Mouse (Mus musculus): Measurements from ENCODE around the gene Eps8. TPM values are rescaled to one million over a fixed set of nuclear protein-coding genes. Genes with fewer than 3 reads are reported as not detected.
A peak's percentile ranks its signal among the peaks of the same experiment; 100 is the strongest.

Eps8 gene
- polyA plus RNA-seq, 1 experiment from 2014 or later = 209 TPM

DNA sequence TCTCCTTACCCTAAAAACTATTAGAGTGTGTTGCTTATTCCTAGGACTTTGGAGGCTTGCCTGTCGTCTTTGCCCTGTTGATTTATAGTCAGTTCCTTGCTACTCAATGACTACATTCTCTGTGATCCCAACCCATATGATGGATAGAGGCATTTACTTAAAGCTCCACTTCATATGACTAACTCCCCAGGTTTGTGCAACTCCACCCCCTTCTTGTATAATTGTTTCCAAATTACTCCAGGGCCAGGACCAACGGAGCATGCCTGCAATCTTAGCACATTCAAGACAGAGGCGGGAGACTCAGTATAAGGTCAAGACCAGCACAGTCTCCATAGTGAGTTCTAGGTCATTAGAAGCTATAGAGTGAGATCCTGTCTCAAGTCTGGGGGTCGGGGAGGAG, 69.4 kb downstream of the Eps8 start:
- no peak overlapping the region for H3K4me2 ChIP-seq (replicated peaks; ENCODE audit: low read depth)
- TF ChIP-seq CTCF (IDR thresholded peaks at IDR 0.05; ENCODE audit: low read depth) = no peak
- H3K27me3 ChIP-seq (replicated peaks; ENCODE audit: control insufficient read depth, insufficient read depth, low read length) = no peaks in the 10 kb centered on the region
- H3K4me3 ChIP-seq (ENCODE audit: low read depth, low read length) = no peak overlapping the region
- WGBS = 82% methylated on average over 4 of the region's 4 CpGs
- no peaks in the 10 kb centered on the region for H3K36me3 ChIP-seq (ENCODE audit: control insufficient read depth, insufficient read depth)
- H3K9ac ChIP-seq (ENCODE audit: low read depth, low read length) = no peak overlapping the region
- no peaks in the 10 kb centered on the region for H3K9me3 ChIP-seq (ENCODE audit: control insufficient read depth)
- H3K27ac ChIP-seq (ENCODE audit: low read depth, low read length) = no peak overlapping the region
- ATAC-seq = no peak
- H3K4me1 ChIP-seq (replicated peaks; ENCODE audit: control insufficient read depth, insufficient read depth, low read length) = no peaks in the 10 kb centered on the region

DNA sequence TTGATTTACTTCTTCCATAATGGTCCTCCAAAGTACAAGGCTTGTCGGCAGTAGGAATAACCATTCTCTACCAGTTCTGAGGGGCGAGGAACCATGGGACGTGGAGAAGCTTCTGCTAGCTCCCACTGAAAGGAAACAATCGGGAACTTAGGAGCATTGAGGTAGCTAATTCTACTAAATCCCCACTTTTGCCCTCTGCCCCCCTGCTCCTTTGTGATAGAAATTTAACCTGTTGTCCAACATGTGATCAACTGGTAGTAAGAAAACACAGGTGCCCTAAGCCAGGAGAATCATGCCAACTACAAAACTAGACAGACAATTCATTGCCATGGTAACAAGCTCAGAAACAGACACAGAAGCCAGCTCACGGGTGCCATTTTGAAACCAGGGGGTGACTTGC, 71.6 kb downstream of the Eps8 start:
- H3K36me3 ChIP-seq (ENCODE audit: control insufficient read depth, insufficient read depth) = no peaks in the 10 kb centered on the region
- no peak overlapping the region for H3K27ac ChIP-seq (ENCODE audit: low read depth, low read length)
- no peak for ATAC-seq
- H3K9me3 ChIP-seq (ENCODE audit: control insufficient read depth) = no peaks in the 10 kb centered on the region
- WGBS = 94% methylated on average over 5 of the region's 5 CpGs
- no peak overlapping the region for H3K9ac ChIP-seq (ENCODE audit: low read depth, low read length)
- no peak for TF ChIP-seq CTCF (IDR thresholded peaks at IDR 0.05; ENCODE audit: low read depth)
- H3K4me2 ChIP-seq (replicated peaks; ENCODE audit: low read depth) = no peak overlapping the region
- H3K4me3 ChIP-seq (ENCODE audit: low read depth, low read length) = no peak overlapping the region
- H3K27me3 ChIP-seq (replicated peaks; ENCODE audit: control insufficient read depth, insufficient read depth, low read length) = no peaks in the 10 kb centered on the region
- no peaks in the 10 kb centered on the region for H3K4me1 ChIP-seq (replicated peaks; ENCODE audit: control insufficient read depth, insufficient read depth, low read length)

DNA sequence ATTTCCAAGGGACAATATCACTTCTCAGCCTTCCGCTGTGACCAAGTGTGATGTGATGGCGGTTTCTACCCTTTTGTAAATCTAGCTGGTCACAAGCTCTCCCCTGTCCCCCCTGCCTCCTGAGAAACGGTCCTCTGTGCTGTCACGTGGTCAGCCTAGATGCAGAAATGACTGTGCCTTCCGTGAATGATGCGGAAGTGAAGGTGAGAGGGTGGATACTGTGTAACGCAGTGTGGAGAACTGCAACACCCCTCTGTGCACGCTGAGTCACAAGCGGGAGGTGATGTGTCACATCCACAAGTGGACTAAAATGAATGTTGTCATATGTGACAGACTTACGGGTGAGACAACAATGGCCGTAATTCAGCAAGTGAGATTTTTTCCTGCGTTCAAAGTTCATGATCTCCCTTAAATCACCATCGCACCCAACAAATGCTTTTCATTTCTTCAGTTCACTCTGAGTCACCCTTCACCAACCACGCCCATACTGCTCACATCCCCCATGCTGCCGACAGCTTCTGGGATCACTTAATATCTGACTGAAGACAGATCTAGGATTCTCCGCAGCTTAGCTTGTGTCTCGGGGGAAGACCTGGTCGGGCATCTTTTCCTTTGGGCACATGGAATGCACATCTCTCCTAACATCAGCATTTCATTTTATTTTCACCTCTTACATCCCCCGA, 72.3 kb downstream of the Eps8 start:
- H3K36me3 ChIP-seq (ENCODE audit: control insufficient read depth, insufficient read depth) = no peaks in the 10 kb centered on the region
- peak; percentile 53; the same call in 1 of the 2 replicates for ATAC-seq
- WGBS = 74% methylated on average over 19 of the region's 19 CpGs

DNA sequence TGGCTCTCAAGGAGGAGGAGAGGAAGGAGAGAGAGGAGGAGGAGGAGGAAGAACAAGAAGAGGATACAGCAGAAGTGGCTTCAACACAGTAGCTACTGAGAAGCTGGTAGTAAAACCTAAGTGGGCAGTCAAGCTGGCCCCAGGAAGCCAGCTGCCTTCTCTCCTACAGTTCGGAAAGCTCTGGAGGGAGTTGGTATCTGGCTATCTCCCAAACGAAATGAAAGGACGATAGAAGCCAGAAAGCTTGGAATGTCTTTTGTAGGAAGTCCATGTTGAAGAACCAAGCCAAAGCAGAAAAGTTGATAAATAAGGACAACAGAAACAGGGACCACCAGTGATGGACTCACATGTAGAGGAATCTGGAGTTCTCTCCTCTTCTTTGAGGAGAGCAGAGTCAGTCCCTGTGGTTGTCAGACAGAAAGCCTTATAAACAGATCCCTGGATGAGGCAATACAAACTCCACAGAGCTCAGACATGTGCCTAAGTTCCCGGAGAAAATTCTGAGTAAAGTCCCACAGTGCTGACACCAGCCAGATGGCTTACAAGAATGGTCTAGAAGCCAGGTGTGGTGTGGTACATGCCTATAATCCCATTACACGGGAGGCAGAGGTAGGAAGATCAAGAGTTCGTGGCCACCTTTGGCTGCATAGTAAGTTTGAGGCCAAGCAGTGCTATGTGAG, 73.2 kb downstream of the Eps8 start:
- no peak overlapping the region for H3K9ac ChIP-seq (ENCODE audit: low read depth, low read length)
- no peaks in the 10 kb centered on the region for H3K36me3 ChIP-seq (ENCODE audit: control insufficient read depth, insufficient read depth)
- no peaks in the 10 kb centered on the region for H3K27me3 ChIP-seq (replicated peaks; ENCODE audit: control insufficient read depth, insufficient read depth, low read length)
- H3K9me3 ChIP-seq (ENCODE audit: control insufficient read depth) = no peaks in the 10 kb centered on the region
- WGBS = 85% methylated on average over 6 of the region's 6 CpGs
- H3K27ac ChIP-seq (ENCODE audit: low read depth, low read length) = no peak overlapping the region
- H3K4me1 ChIP-seq (replicated peaks; ENCODE audit: control insufficient read depth, insufficient read depth, low read length) = no peaks in the 10 kb centered on the region
- TF ChIP-seq CTCF (IDR thresholded peaks at IDR 0.05; ENCODE audit: low read depth) = no peak
- no peak for ATAC-seq
- H3K4me3 ChIP-seq (ENCODE audit: low read depth, low read length) = no peak overlapping the region
- H3K4me2 ChIP-seq (replicated peaks; ENCODE audit: low read depth) = no peak overlapping the region

More for the DNA sequence above, 72.3 kb downstream of the Eps8 start:
- TF ChIP-seq CTCF (IDR thresholded peaks at IDR 0.05; ENCODE audit: low read depth) = no peak
- Histone ChIP-seq H3K9ac (ENCODE audit: low read depth, low read length) (no peak overlapping the region), H3K4me1 (replicated peaks; ENCODE audit: control insufficient read depth, insufficient read depth, low read length) (no peaks in the 10 kb centered on the region), H3K4me3 (ENCODE audit: low read depth, low read length) (no peak overlapping the region), H3K9me3 (ENCODE audit: control insufficient read depth) (no peaks in the 10 kb centered on the region), H3K27me3 (replicated peaks; ENCODE audit: control insufficient read depth, insufficient read depth, low read length) (no peaks in the 10 kb centered on the region), H3K4me2 (replicated peaks; ENCODE audit: low read depth) (no peak overlapping the region), H3K27ac (ENCODE audit: low read depth, low read length) (no peak overlapping the region)

DNA sequence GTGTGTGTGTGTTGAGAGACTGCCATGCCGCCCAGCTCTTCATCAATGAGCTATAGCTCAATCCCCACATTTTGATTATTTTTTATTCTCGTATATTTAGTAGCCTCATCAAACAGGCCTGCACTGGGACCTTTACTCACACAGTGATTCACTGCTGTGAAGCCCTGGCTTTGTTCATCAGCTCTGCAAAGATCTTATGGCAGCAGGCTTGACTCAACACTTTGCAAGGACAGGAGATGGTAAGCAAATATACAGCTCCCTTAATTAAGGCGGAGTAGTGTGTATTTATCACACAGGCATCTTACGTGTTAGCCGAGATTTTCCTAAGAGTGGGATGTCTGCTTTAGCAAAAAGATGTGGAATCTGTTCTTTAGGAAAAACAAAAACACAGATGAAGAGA, 74.2 kb downstream of the Eps8 start:
- 80% methylated on average over 5 of the region's 5 CpGs for WGBS
- no peaks in the 10 kb centered on the region for H3K9me3 ChIP-seq (ENCODE audit: control insufficient read depth)
- H3K4me2 ChIP-seq (replicated peaks; ENCODE audit: low read depth) = no peak overlapping the region
- no peak overlapping the region for H3K4me3 ChIP-seq (ENCODE audit: low read depth, low read length)
- H3K36me3 ChIP-seq (ENCODE audit: control insufficient read depth, insufficient read depth) = no peaks in the 10 kb centered on the region
- no peaks in the 10 kb centered on the region for H3K27me3 ChIP-seq (replicated peaks; ENCODE audit: control insufficient read depth, insufficient read depth, low read length)
- no peak for ATAC-seq
- no peaks in the 10 kb centered on the region for H3K4me1 ChIP-seq (replicated peaks; ENCODE audit: control insufficient read depth, insufficient read depth, low read length)
- H3K27ac ChIP-seq (ENCODE audit: low read depth, low read length) = no peak overlapping the region
- no peak for TF ChIP-seq CTCF (IDR thresholded peaks at IDR 0.05; ENCODE audit: low read depth)
- no peak overlapping the region for H3K9ac ChIP-seq (ENCODE audit: low read depth, low read length)

DNA sequence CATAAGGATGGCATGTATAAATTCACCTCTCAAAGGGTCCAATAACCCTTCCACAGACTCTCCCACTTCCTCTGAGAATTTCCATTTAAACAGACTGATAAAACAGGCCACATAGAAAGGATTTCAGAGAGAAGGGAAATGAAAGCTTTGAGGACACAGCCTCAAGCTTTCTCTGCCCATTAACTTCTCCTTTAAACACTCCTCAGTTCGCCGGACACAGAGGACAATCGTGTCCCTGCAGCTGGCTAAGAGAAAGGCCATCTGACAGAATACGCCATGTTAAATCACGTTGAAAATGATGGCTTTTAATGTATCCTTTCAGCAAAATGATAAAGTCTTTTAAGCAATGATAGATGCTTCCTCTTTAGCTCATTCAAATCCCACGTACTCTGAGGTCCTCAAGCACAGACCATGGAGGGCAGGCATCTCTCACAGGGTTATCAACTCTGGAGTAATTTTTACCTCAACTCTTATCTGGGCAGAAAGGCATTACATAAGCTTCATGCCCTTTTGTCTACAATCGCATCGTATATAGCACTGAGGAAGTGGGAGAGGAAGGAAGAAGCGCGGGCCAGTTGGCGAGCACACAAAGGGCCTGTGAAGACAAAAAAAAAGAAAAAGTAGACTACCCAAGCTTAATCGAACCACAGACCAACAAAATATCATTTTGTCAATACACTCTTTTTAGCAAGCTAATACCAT, 77.9 kb downstream of the Eps8 start:
- no peak overlapping the region for H3K9ac ChIP-seq (ENCODE audit: low read depth, low read length)
- ATAC-seq = no peak
- no peaks in the 10 kb centered on the region for H3K27me3 ChIP-seq (replicated peaks; ENCODE audit: control insufficient read depth, insufficient read depth, low read length)
- no peaks in the 10 kb centered on the region for H3K36me3 ChIP-seq (ENCODE audit: control insufficient read depth, insufficient read depth)
- no peak overlapping the region for H3K4me3 ChIP-seq (ENCODE audit: low read depth, low read length)
- WGBS = 56% methylated on average over 12 of the region's 12 CpGs
- no peak overlapping the region for H3K27ac ChIP-seq (ENCODE audit: low read depth, low read length)
- H3K4me2 ChIP-seq (replicated peaks; ENCODE audit: low read depth) = no peak overlapping the region
- TF ChIP-seq CTCF (IDR thresholded peaks at IDR 0.05; ENCODE audit: low read depth) = no peak
- H3K4me1 ChIP-seq (replicated peaks; ENCODE audit: control insufficient read depth, insufficient read depth, low read length) = 0 out of 2 replicates have a peak, but pooled peaks cover 4% of the 10 kb centered on the region
- no peaks in the 10 kb centered on the region for H3K9me3 ChIP-seq (ENCODE audit: control insufficient read depth)

All from intestine, postnatal 0 days (tissue).